Mouse (Mus musculus) limb, embryonic 11.5 days (tissue): ENCODE results near the gene Pskh1. TPM values are rescaled to one million over a fixed set of nuclear protein-coding genes. Genes with fewer than 3 reads are reported as not detected.

Experiments
- ATAC-seq: fragments of 200-750 bp; cut with Nextera tagmentation; 2 replicates; pipeline ENCODE4 v1.8.0; 2017; ENCODE audit warnings: low read depth; ENCODE audit not compliant: insufficient number of reproducible peaks, low FRiP score, low TSS enrichment
- DNase-seq: peaks from one replicate; pipeline ENCODE4 v3.0.0-alpha.2; 2015; ENCODE audit warnings: low spot score
- H3K27ac ChIP-seq: fragments of 300-500 bp; sonication (generic); replicated peaks from 2 replicates; pipeline ENCODE4 v1.5.1; 2014; ENCODE audit warnings: low read depth, mild to moderate bottlenecking, low read length
- H3K27me3 ChIP-seq: fragments of 300-500 bp; sonication (generic); 2 replicates; pipeline ENCODE4 v1.6.1; 2014; ENCODE audit warnings: mild to moderate bottlenecking, low read length, mixed read lengths; ENCODE audit not compliant: control insufficient read depth, insufficient read depth
- H3K36me3 ChIP-seq: fragments of 300-500 bp; sonication (generic); 2 replicates; pipeline ENCODE4 v1.6.1; 2014; ENCODE audit warnings: mild to moderate bottlenecking, low read length, moderate library complexity, mixed read lengths; ENCODE audit not compliant: control insufficient read depth, insufficient read depth
- H3K4me1 ChIP-seq: fragments of 300-500 bp; sonication (generic); 2 replicates; pipeline ENCODE4 v1.6.1; 2014; ENCODE audit warnings: low read length, mixed read lengths; ENCODE audit not compliant: control insufficient read depth, insufficient read depth
- H3K4me2 ChIP-seq: fragments of 300-500 bp; sonication (generic); 2 replicates; pipeline ENCODE4 v1.6.1; 2014; ENCODE audit warnings: low read depth, mild to moderate bottlenecking, moderate library complexity; ENCODE audit not compliant: severe bottlenecking
- H3K4me3 ChIP-seq: fragments of 300-500 bp; sonication (generic); 2 replicates; pipeline ENCODE4 v1.5.1; 2014; ENCODE audit warnings: low read depth, low read length
- H3K9ac ChIP-seq: fragments of 300-500 bp; sonication (generic); 2 replicates; pipeline ENCODE4 v1.6.1; 2014; ENCODE audit warnings: mild to moderate bottlenecking, low read length
- H3K9me3 ChIP-seq: fragments of 300-500 bp; sonication (generic); 2 replicates; pipeline ENCODE4 v1.6.1; 2016; ENCODE audit warnings: low read length; ENCODE audit not compliant: control insufficient read depth
- WGBS: fragments of 180-500 bp; shearing (Covaris S2); extraction: QIAGEN DNeasy Blood & Tissue Kit; methylation state at CpG from one replicate; pipeline ENCODE4 v1.1.7; 2014; 5-methylcytosine and 5-hydroxymethylcytosine counted together
- microRNA-seq: library from miRNA; unstranded; fragments of <30 nt; microRNA quantifications from one replicate; pipeline ENCODE4, GENCODE M21; 2016
- polyA plus RNA-seq: library from polyadenylated mRNA; unstranded; fragments of >200 nt; fragmentation: Nextera tagmentation; extraction: Ambion mirVana; gene quantifications from 2 replicates; pipeline ENCODE4 v1.2.1, GENCODE M21; 2014

Pskh1 gene
- polyA plus RNA-seq, 1 experiment from 2014 or later, result 28.9 TPM

GRCm38 (mm10) chr8:105966692-105967311 is 66.6 kb downstream of the Pskh1 start:
- Histone ChIP-seq H3K9ac (no peak overlapping the region), H3K27ac (no peak overlapping the region), H3K4me2 (peak overlapping the region; percentile 37), H3K27me3 (no peaks in the 10 kb centered on the region), H3K4me1 (peaks cover 16% of the 10 kb centered on the region), H3K36me3 (no peaks in the 10 kb centered on the region), H3K9me3 (no peaks in the 10 kb centered on the region), H3K4me3 (no peak overlapping the region; the same call in 1 of the 2 replicates)
- ATAC-seq (no peak), DNase-seq (peak; percentile 76)
- WGBS, result 4% methylated on average over 19 of the region's 19 CpGs

- Histone ChIP-seq H3K27me3 (no peaks in the 10 kb centered on the region), H3K4me3 (no peak overlapping the region), H3K9ac (no peak overlapping the region), H3K4me1 (peaks cover 13% of the 10 kb centered on the region), H3K27ac (no peak overlapping the region), H3K9me3 (no peaks in the 10 kb centered on the region), H3K4me2 (no peak overlapping the region), H3K36me3 (no peaks in the 10 kb centered on the region)
- 71% methylated on average over 1 of the region's 1 CpGs for WGBS
- ATAC-seq (no peak), DNase-seq (no peak)
Measured at GRCm38 (mm10) chr8:105969367-105969766, 69.1 kb downstream of the Pskh1 start.

- H3K27ac ChIP-seq, result no peak overlapping the region
- H3K9me3 ChIP-seq, result no peaks in the 10 kb centered on the region
- 73% methylated on average over 8 of the region's 8 CpGs for WGBS
- DNase-seq (no peak), ATAC-seq (no peak)
- peaks cover 8% of the 10 kb centered on the region; the same call in 1 of the 2 replicates for H3K4me1 ChIP-seq
- H3K4me3 ChIP-seq, result no peak overlapping the region
- no peak overlapping the region for H3K4me2 ChIP-seq
- H3K27me3 ChIP-seq, result no peaks in the 10 kb centered on the region
- no peaks in the 10 kb centered on the region for H3K36me3 ChIP-seq
- H3K9ac ChIP-seq, result no peak overlapping the region
Measured at GRCm38 (mm10) chr8:105971019-105971720, 70.9 kb downstream of the Pskh1 start.

- Histone ChIP-seq H3K27ac (no peak overlapping the region), H3K9ac (no peak overlapping the region), H3K4me1 (no peaks in the 10 kb centered on the region), H3K4me2 (no peak overlapping the region), H3K4me3 (no peak overlapping the region), H3K27me3 (no peaks in the 10 kb centered on the region), H3K9me3 (no peaks in the 10 kb centered on the region), H3K36me3 (no peaks in the 10 kb centered on the region)
- DNase-seq (no peak), ATAC-seq (no peak)
- WGBS, result 66% methylated on average over 7 of the region's 7 CpGs
Measured at GRCm38 (mm10) chr8:105975363-105975762, 75.1 kb downstream of the Pskh1 start.

- no peaks in the 10 kb centered on the region for H3K27me3 ChIP-seq
- DNase-seq (no peak), ATAC-seq (no peak)
- no peaks in the 10 kb centered on the region for H3K9me3 ChIP-seq
- 94% methylated on average over 15 of the region's 15 CpGs for whole genome bisulfite sequencing
- no peak within 1 kb of the TSS for H3K4me2 ChIP-seq
- H3K27ac ChIP-seq, result no peak within 1 kb of the TSS
- H3K36me3 ChIP-seq, result no peaks in the 10 kb centered on the region
- no peak within 1 kb of the TSS for H3K9ac ChIP-seq
- no peaks in the 10 kb centered on the region for H3K4me1 ChIP-seq
- H3K4me3 ChIP-seq, result no peak within 1 kb of the TSS
Measured at GRCm38 (mm10) chr8:105979325-105979724, 79.1 kb downstream of the Pskh1 start, which contains the start of gene Dpep3. TSS of gene Dpep3 (minus strand) at chr8:105979429.

GRCm38 (mm10) chr8:105981146-105981545 is 80.9 kb downstream of the Pskh1 start:
- ATAC-seq, result no peak

More at GRCm38 (mm10) chr8:105981146-105981545, 80.9 kb downstream of the Pskh1 start:
- H3K27me3 ChIP-seq, result no peaks in the 10 kb centered on the region
- H3K4me3 ChIP-seq, result no peak overlapping the region
- no peaks in the 10 kb centered on the region for H3K4me1 ChIP-seq
- H3K9ac ChIP-seq, result no peak overlapping the region
- no peaks in the 10 kb centered on the region for H3K9me3 ChIP-seq
- no peak overlapping the region for H3K27ac ChIP-seq
- 90% methylated on average over 1 of the region's 1 CpGs for WGBS
- H3K36me3 ChIP-seq, result no peaks in the 10 kb centered on the region
- no peak for DNase-seq
- H3K4me2 ChIP-seq, result no peak overlapping the region

Small RNA genes within 50 kb of the gene (microRNA-seq; reads per million reads assigned to microRNA genes)
- not detected for gene Mir7074

Other genes starting within 250 kb of the Pskh1 start
- gene Carmil2, start 214.2 kb upstream of the Pskh1 start, polyA plus RNA-seq, result 0.45 and 0.73 TPM in 2 replicates
- gene Acd, start 199.3 kb upstream of the Pskh1 start, polyA plus RNA-seq, result 68.9 and 71.5 TPM in 2 replicates
- 14.6 TPM in 2 replicates for gene Pard6a, start 199.3 kb upstream of the Pskh1 start, polyA plus RNA-seq
- 0.12 TPM in 1 of 2 replicates, not detected in the other for gene 4933405L10Rik, start 192.8 kb upstream of the Pskh1 start, polyA plus RNA-seq
- gene Enkd1, start 192.2 kb upstream of the Pskh1 start, polyA plus RNA-seq, result 42.3 and 44.3 TPM in 2 replicates
- gene Gfod2, start 141.8 kb upstream of the Pskh1 start, polyA plus RNA-seq, result 22.8 and 25.8 TPM in 2 replicates
- gene Ranbp10, start 73.1 kb upstream of the Pskh1 start, polyA plus RNA-seq, result 17.0 and 17.3 TPM in 2 replicates
- 0.14 and 0.15 TPM in 2 replicates for gene Tsnaxip1, start 72.7 kb upstream of the Pskh1 start, polyA plus RNA-seq
- gene Cenpt, start 47.2 kb upstream of the Pskh1 start, polyA plus RNA-seq, result 48.8 and 55.2 TPM in 2 replicates
- 73.4 and 77.6 TPM in 2 replicates for gene Thap11, start 45.3 kb upstream of the Pskh1 start, polyA plus RNA-seq
- gene Nutf2, start 39.9 kb upstream of the Pskh1 start, polyA plus RNA-seq, result 327 and 371 TPM in 2 replicates
- 44.2 and 51.3 TPM in 2 replicates for gene Edc4, start 19.6 kb upstream of the Pskh1 start, polyA plus RNA-seq
- 0.43 and 0.78 TPM in 2 replicates for gene Nrn1l, start 6.9 kb upstream of the Pskh1 start, polyA plus RNA-seq
- 1.1 and 1.5 TPM in 2 replicates for gene Ctrl, start 33.4 kb downstream of the Pskh1 start, polyA plus RNA-seq
- 24.6 and 28.4 TPM in 2 replicates for gene Psmb10, start 38.0 kb downstream of the Pskh1 start, polyA plus RNA-seq
- 1.2 and 1.3 TPM in 2 replicates for gene Lcat, start 42.9 kb downstream of the Pskh1 start, polyA plus RNA-seq
- 23.5 and 27.2 TPM in 2 replicates for gene Slc12a4, start 65.7 kb downstream of the Pskh1 start, polyA plus RNA-seq
- gene Dpep3, start 79.0 kb downstream of the Pskh1 start, polyA plus RNA-seq, result not detected in 2 replicates
- 18.8 and 21.8 TPM in 2 replicates for gene Dus2, start 90.9 kb downstream of the Pskh1 start, polyA plus RNA-seq
- gene Dpep2nb, start 105.5 kb downstream of the Pskh1 start, polyA plus RNA-seq, result not detected in 2 replicates
- gene Ddx28, start 111.4 kb downstream of the Pskh1 start, polyA plus RNA-seq, result 23.1 and 24.9 TPM in 2 replicates
- gene Nfatc3, start 158.4 kb downstream of the Pskh1 start, polyA plus RNA-seq, result 6.4 and 6.6 TPM in 2 replicates
- 4.6 and 5.6 TPM in 2 replicates for gene Esrp2, start 236.5 kb downstream of the Pskh1 start, polyA plus RNA-seq
- 5.9 and 6.7 TPM in 2 replicates for gene Pla2g15, start 250.0 kb downstream of the Pskh1 start, polyA plus RNA-seq